ENCODE assay signal across 8 mouse cellular contexts in genomic region chr14:49066274-49066823, GRCm38 (mm10). TPM values are rescaled to one million over a fixed set of nuclear protein-coding genes. Genes with fewer than 3 reads are reported as not detected.
DNase-seq lines count a peak whose midpoint lies in the region; ATAC-seq lines count a peak whose summit lies in the region.

TSS of gene Exoc5 (minus strand) at chr14:49066653.

- intact Hi-C loops in gastrocnemius, postnatal 14 days (cut with DNase I; ENCODE audit: low total_unique reads): no loop called here
- intact Hi-C loops in left cerebral cortex, postnatal 10 days (cut with DNase I): no loop called here

- peak; percentile 97 to 99 for DNase-seq in adrenal gland, adult (ENCODE audit: inconsistent age in 2 of 2, low spot score in 1 of 2)
- peak; percentile 94 for DNase-seq in embryo, embryonic 10.5 days (ENCODE audit: low spot score)
- peak; percentile 96 for DNase-seq in gastrocnemius, postnatal 14 days
- peak; percentile 94 to 97 for DNase-seq in left cerebral cortex, postnatal 10 days (ENCODE audit: extremely low spot score in 1 of 2, low spot score in 2 of 2)
- peak; percentile 99 for DNase-seq in right cerebral cortex, postnatal 25 days
- DNase-seq in urinary bladder, postnatal 4 days (ENCODE audit: low spot score in 2 of 2): peak; percentile 94 to 96

- peak; percentile 87 for ATAC-seq in inflammation-experienced regulatory T-cells, adult 6 months
- ATAC-seq in megakaryocyte-erythroid progenitor cell, adult 5-6 weeks (replicated peaks; ENCODE audit: low FRiP score, low TSS enrichment, poor library complexity, severe bottlenecking): peak; percentile 87

RNA-seq across cellular contexts. Expression of gene Exoc5, which starts in this region (rescaled TPM):
- 10 to 100 TPM; 16.2 to 20.6 TPM for total RNA-seq in gastrocnemius, postnatal 14 days (2021)
- 10 to 100 TPM; 16.3 to 27.2 (median 16.5) TPM for polyA plus RNA-seq in inflammation-experienced regulatory T-cells, adult 6 months (2017; shearing (Covaris generic))
- total RNA-seq in left cerebral cortex, postnatal 10 days (2021): 10 to 100 TPM; 60.0 to 64.3 TPM
- total RNA-seq in megakaryocyte-erythroid progenitor cell, adult 5-6 weeks (2014; fragmentation: Nextera tagmentation): 40.0 and 50.6 TPM in 2 replicates
- 126 and 156 TPM in 2 replicates for total RNA-seq in megakaryocyte-erythroid progenitor cell, adult 5-6 weeks (2017)

Comparison
In these comparisons a context has a peak if more than half of its experiments do, and no peak if none do; other contexts are left out.
1. Peak in every context shown above with its lines: DNase-seq and ATAC-seq.